Comparison of ENCODE assay signal across 9 mouse cellular contexts in the genomic region with DNA sequence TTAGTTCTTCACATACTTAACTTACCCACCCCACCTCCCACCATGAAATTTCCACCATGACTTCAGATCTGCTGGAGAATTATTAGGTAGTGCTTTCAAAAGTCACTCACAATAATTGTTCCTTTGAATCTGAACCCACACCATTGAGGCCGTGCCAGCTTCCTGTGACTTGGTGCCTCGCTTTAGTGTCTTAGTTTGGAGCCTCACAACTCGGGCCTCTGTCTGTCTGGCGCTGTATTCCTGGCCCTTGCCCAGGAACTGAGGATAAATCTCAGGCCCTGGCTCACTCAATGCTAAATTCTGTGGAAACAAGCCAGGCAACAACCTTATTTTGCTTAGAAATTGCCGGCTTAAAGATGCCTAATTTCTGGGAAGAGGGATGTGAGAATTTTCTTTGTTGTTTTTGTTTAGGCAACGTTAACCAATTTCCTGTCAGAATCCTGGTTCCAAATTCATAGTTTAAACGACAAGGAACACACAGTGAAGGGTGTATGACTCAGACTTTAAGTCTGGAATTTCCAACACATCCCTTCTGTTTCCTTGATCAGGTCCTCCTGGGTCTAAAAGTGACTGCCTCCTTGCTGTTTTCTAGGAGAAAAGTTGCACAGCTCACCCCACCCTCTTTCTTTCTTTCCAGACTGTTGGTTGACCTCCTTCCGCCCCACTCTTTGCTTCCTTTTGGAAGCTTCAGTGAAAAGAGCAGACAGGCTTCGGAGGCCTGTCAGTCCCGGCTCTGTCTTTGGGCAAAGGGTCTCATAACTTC. TPM values are rescaled to one million over a fixed set of nuclear protein-coding genes. Genes with fewer than 3 reads are reported as not detected.
DNase-seq lines count a peak whose midpoint lies in the region; ATAC-seq and TF ChIP-seq lines count a peak whose summit lies in the region.
"Had no signal": no experiment of that assay in that cellular context is flagged by ENCODE, and none has a peak within 500 bp of the region (broad histone marks: within the 10 kb centered on the region; RNA-seq: fewer than 3 reads in every experiment).

No protein-coding gene starts in this region.

- peak overlapping the region; percentile 93 for H3K27ac ChIP-seq in forebrain, embryonic 13.5 days
- H3K27ac ChIP-seq in hindbrain, postnatal 0 days, result peak overlapping the region; percentile 95
- H3K27ac ChIP-seq in lung, postnatal 0 days (ENCODE audit: low read length), result peak overlapping the region; percentile 89
- H3K27ac ChIP-seq in stomach, embryonic 16.5 days (ENCODE audit: low read length), result peak overlapping the region; percentile 97

- WGBS in forebrain, embryonic 13.5 days, result 11% methylated on average over 10 of the region's 10 CpGs
- WGBS in hindbrain, postnatal 0 days, result 6% methylated on average over 10 of the region's 10 CpGs
- 28% methylated on average over 10 of the region's 10 CpGs for WGBS in lung, postnatal 0 days
- 29% methylated on average over 10 of the region's 10 CpGs for WGBS in stomach, embryonic 16.5 days

- peak; percentile 66 for DNase-seq in Muller cell, postnatal 12 days (ENCODE audit: inconsistent ontology term)
- DNase-seq in hindbrain, postnatal 0 days (ENCODE audit: low spot score), result peak; percentile 76
- peak; percentile 67 for DNase-seq in lung, postnatal 0 days (ENCODE audit: low spot score)

- no peaks in the 10 kb centered on the region for H3K27me3 ChIP-seq in C2C12 (ENCODE audit: control insufficient read depth, insufficient read depth, insufficient read length)
- H3K27me3 ChIP-seq in forebrain, embryonic 13.5 days, result no peaks in the 10 kb centered on the region
- H3K27me3 ChIP-seq in hindbrain, postnatal 0 days (ENCODE audit: insufficient read depth, low read length), result no peaks in the 10 kb centered on the region
- H3K27me3 ChIP-seq in lung, postnatal 0 days (replicated peaks; ENCODE audit: insufficient read depth, low read length), result no peaks in the 10 kb centered on the region
- H3K27me3 ChIP-seq in stomach, embryonic 16.5 days (ENCODE audit: control insufficient read depth, insufficient read depth, low read length), result no peaks in the 10 kb centered on the region

- H3K4me3 ChIP-seq in C2C12 (ENCODE audit: insufficient read depth, poor library complexity, severe bottlenecking), result peak overlapping the region; percentile 44
- peak overlapping the region; percentile 85 for H3K4me3 ChIP-seq in forebrain, embryonic 13.5 days
- H3K4me3 ChIP-seq in hindbrain, postnatal 0 days (ENCODE audit: low read length), result peak overlapping the region; percentile 83
- H3K4me3 ChIP-seq in lung, postnatal 0 days (ENCODE audit: low read depth, low read length), result peak overlapping the region; percentile 61
- H3K4me3 ChIP-seq in stomach, embryonic 16.5 days (replicated peaks; ENCODE audit: low read length), result peak overlapping the region; percentile 71

- H3K79me3 ChIP-seq in C2C12 (ENCODE audit: low read depth), result peaks cover 25% of the 10 kb centered on the region

- no peak for TF ChIP-seq EP300 in lung, postnatal 0 days (IDR thresholded peaks at IDR 0.05)

- H3K79me2 ChIP-seq in C2C12 (ENCODE audit: control insufficient read depth, insufficient read depth), result peaks cover 47% of the 10 kb centered on the region

- H3K4me1 ChIP-seq in forebrain, embryonic 13.5 days, result peaks cover 71% of the 10 kb centered on the region
- peaks cover 38% of the 10 kb centered on the region for H3K4me1 ChIP-seq in hindbrain, postnatal 0 days (ENCODE audit: insufficient read depth, low read length)
- peaks cover 7% of the 10 kb centered on the region; the same call in 1 of the 2 replicates for H3K4me1 ChIP-seq in lung, postnatal 0 days (ENCODE audit: insufficient read depth, low read depth, low read length)
- H3K4me1 ChIP-seq in stomach, embryonic 16.5 days (ENCODE audit: control insufficient read depth, insufficient read depth, low read length), result peaks cover 22% of the 10 kb centered on the region

- H3ac ChIP-seq in C2C12 (ENCODE audit: control insufficient read depth, insufficient read length, low read depth), result peak overlapping the region; percentile 60

- H3K4me2 ChIP-seq in forebrain, embryonic 13.5 days, result peak overlapping the region; percentile 69
- H3K4me2 ChIP-seq in hindbrain, postnatal 0 days (ENCODE audit: low read depth, low read length), result peak overlapping the region; percentile 74
- H3K4me2 ChIP-seq in lung, postnatal 0 days (replicated peaks; ENCODE audit: low read depth, low read length), result peak overlapping the region; percentile 70
- H3K4me2 ChIP-seq in stomach, embryonic 16.5 days (ENCODE audit: low read depth, low read length), result peak overlapping the region; percentile 64

- peaks cover 10% of the 10 kb centered on the region for H3K36me3 ChIP-seq in C2C12 (ENCODE audit: control insufficient read depth, insufficient read depth)
- H3K36me3 ChIP-seq in forebrain, embryonic 13.5 days (ENCODE audit: poor library complexity, severe bottlenecking), result peaks cover 5% of the 10 kb centered on the region; the same call in 1 of the 2 replicates
- H3K36me3 ChIP-seq in hindbrain, postnatal 0 days (ENCODE audit: insufficient read depth, low read length), result no peaks in the 10 kb centered on the region
- H3K36me3 ChIP-seq in lung, postnatal 0 days (ENCODE audit: insufficient read depth, low read length), result no peaks in the 10 kb centered on the region
- H3K36me3 ChIP-seq in stomach, embryonic 16.5 days (ENCODE audit: control insufficient read depth, insufficient read depth, low read length), result no peaks in the 10 kb centered on the region

- TF ChIP-seq CTCF in C2C12 (IDR thresholded peaks at IDR 0.05; ENCODE audit: control insufficient read depth, insufficient read depth, insufficient read length), result no peak
- no peak for TF ChIP-seq CTCF in hindbrain, postnatal 0 days (IDR thresholded peaks at IDR 0.05; ENCODE audit: low read depth)
- no peak for TF ChIP-seq CTCF in lung, postnatal 0 days (IDR thresholded peaks at IDR 0.05)

- ATAC-seq in forebrain, embryonic 13.5 days, result no peak
- no peak for ATAC-seq in hindbrain, postnatal 0 days
- no peak for ATAC-seq in lung, postnatal 0 days
- no peak for ATAC-seq in stomach, embryonic 16.5 days (ENCODE audit: insufficient read depth, low FRiP score)
- no peak for ATAC-seq in inflammation-experienced regulatory T-cells, adult 6 months

- no peaks in the 10 kb centered on the region for H3K9me3 ChIP-seq in forebrain, embryonic 13.5 days (replicated peaks)
- H3K9me3 ChIP-seq in hindbrain, postnatal 0 days (ENCODE audit: low read length), result no peaks in the 10 kb centered on the region
- no peaks in the 10 kb centered on the region for H3K9me3 ChIP-seq in lung, postnatal 0 days (ENCODE audit: low read length)
- H3K9me3 ChIP-seq in stomach, embryonic 16.5 days (replicated peaks; ENCODE audit: control insufficient read depth, low read length), result no peaks in the 10 kb centered on the region

- peak overlapping the region; percentile 92 for H3K9ac ChIP-seq in forebrain, embryonic 13.5 days
- H3K9ac ChIP-seq in hindbrain, postnatal 0 days (replicated peaks; ENCODE audit: low read length), result peak overlapping the region; percentile 83
- H3K9ac ChIP-seq in lung, postnatal 0 days (replicated peaks; ENCODE audit: low read depth), result peak overlapping the region; percentile 35; the same call in 1 of the 2 replicates
- H3K9ac ChIP-seq in stomach, embryonic 16.5 days (ENCODE audit: low read length), result peak overlapping the region; percentile 88

RNA-seq across cellular contexts. Expression of a gene that starts 1.2 kb away (rescaled TPM):
- 24.2 TPM for polyA plus RNA-seq in C2C12 (2012; fragmentation: generic; extraction: Trizol)
- 6.9 and 7.2 TPM in 2 replicates for polyA plus RNA-seq in forebrain, embryonic 13.5 days (2015; fragmentation: Nextera tagmentation; extraction: Ambion mirVana)
- total RNA-seq in hindbrain, postnatal 0 days (2014; rRNA removed), result 45.0 and 48.4 TPM in 2 replicates
- polyA plus RNA-seq in hindbrain, postnatal 0 days (2015; fragmentation: Nextera tagmentation; extraction: Ambion mirVana), result 3.9 and 5.2 TPM in 2 replicates
- polyA plus RNA-seq in lung, postnatal 0 days (2015; fragmentation: Nextera tagmentation; extraction: Ambion mirVana), result 5.4 TPM in 2 replicates
- 7.2 and 7.5 TPM in 2 replicates for polyA plus RNA-seq in stomach, embryonic 16.5 days (2015; fragmentation: Nextera tagmentation; extraction: Ambion mirVana)
- under 1 TPM; 0.34 to 0.61 (median 0.43) TPM for polyA plus RNA-seq in inflammation-experienced regulatory T-cells, adult 6 months (2017; shearing (Covaris generic))

RNA-seq across cellular contexts. Expression of a gene that starts 5.7 kb away (rescaled TPM):
- 3.7 TPM for polyA plus RNA-seq in C2C12 (2012; fragmentation: generic; extraction: Trizol)
- 6.6 and 6.7 TPM in 2 replicates for polyA plus RNA-seq in forebrain, embryonic 13.5 days (2015; fragmentation: Nextera tagmentation; extraction: Ambion mirVana)
- 26.4 and 29.6 TPM in 2 replicates for total RNA-seq in hindbrain, postnatal 0 days (2014; rRNA removed)
- 14.2 and 15.3 TPM in 2 replicates for polyA plus RNA-seq in hindbrain, postnatal 0 days (2015; fragmentation: Nextera tagmentation; extraction: Ambion mirVana)
- 0.18 and 0.37 TPM in 2 replicates for polyA plus RNA-seq in lung, postnatal 0 days (2015; fragmentation: Nextera tagmentation; extraction: Ambion mirVana)
- 2.2 and 2.7 TPM in 2 replicates for polyA plus RNA-seq in stomach, embryonic 16.5 days (2015; fragmentation: Nextera tagmentation; extraction: Ambion mirVana)
- under 1 TPM in 1 of 3 experiments, not detected in 2; 0.17 TPM for polyA plus RNA-seq in inflammation-experienced regulatory T-cells, adult 6 months (2017; shearing (Covaris generic))
- total RNA-seq: common myeloid progenitor, adult 5-6 weeks; neutrophil, adult 5-6 weeks had no signal

RNA-seq across cellular contexts. Expression of a gene that starts 8.1 kb away (rescaled TPM):
- polyA plus RNA-seq in C2C12 (2012; fragmentation: generic; extraction: Trizol), result 6.2 TPM
- 37.5 and 40.2 TPM in 2 replicates for polyA plus RNA-seq in forebrain, embryonic 13.5 days (2015; fragmentation: Nextera tagmentation; extraction: Ambion mirVana)
- 10.7 and 11.2 TPM in 2 replicates for total RNA-seq in hindbrain, postnatal 0 days (2014; rRNA removed)
- 31.9 and 32.9 TPM in 2 replicates for polyA plus RNA-seq in hindbrain, postnatal 0 days (2015; fragmentation: Nextera tagmentation; extraction: Ambion mirVana)
- 36.7 and 43.2 TPM in 2 replicates for polyA plus RNA-seq in lung, postnatal 0 days (2015; fragmentation: Nextera tagmentation; extraction: Ambion mirVana)
- 26.4 and 29.8 TPM in 2 replicates for polyA plus RNA-seq in stomach, embryonic 16.5 days (2015; fragmentation: Nextera tagmentation; extraction: Ambion mirVana)
- 10 to 100 TPM; 26.9 to 48.9 (median 33.8) TPM for polyA plus RNA-seq in inflammation-experienced regulatory T-cells, adult 6 months (2017; shearing (Covaris generic))

RNA-seq across cellular contexts. Expression of a gene that starts 25.3 kb away (rescaled TPM):
- polyA plus RNA-seq in C2C12 (2012; fragmentation: generic; extraction: Trizol), result 0.20 TPM
- polyA plus RNA-seq in forebrain, embryonic 13.5 days (2015; fragmentation: Nextera tagmentation; extraction: Ambion mirVana), result 1.2 and 1.3 TPM in 2 replicates
- not detected in 2 replicates for total RNA-seq in hindbrain, postnatal 0 days (2014; rRNA removed)
- 0.48 and 0.96 TPM in 2 replicates for polyA plus RNA-seq in hindbrain, postnatal 0 days (2015; fragmentation: Nextera tagmentation; extraction: Ambion mirVana)
- 0.73 and 0.78 TPM in 2 replicates for polyA plus RNA-seq in lung, postnatal 0 days (2015; fragmentation: Nextera tagmentation; extraction: Ambion mirVana)
- 0.89 and 1.1 TPM in 2 replicates for polyA plus RNA-seq in stomach, embryonic 16.5 days (2015; fragmentation: Nextera tagmentation; extraction: Ambion mirVana)
- polyA plus RNA-seq in inflammation-experienced regulatory T-cells, adult 6 months (2017; shearing (Covaris generic)), result 1 to 10 TPM in 1 of 3 experiments, not detected in 2; 2.1 TPM
- total RNA-seq: common myeloid progenitor, adult 5-6 weeks; neutrophil, adult 5-6 weeks had no signal

RNA-seq across cellular contexts. Expression of a gene that starts 27.6 kb away (rescaled TPM):
- polyA plus RNA-seq in C2C12 (2012; fragmentation: generic; extraction: Trizol), result 80.3 TPM
- polyA plus RNA-seq in forebrain, embryonic 13.5 days (2015; fragmentation: Nextera tagmentation; extraction: Ambion mirVana), result 161 and 168 TPM in 2 replicates
- 14.9 and 17.0 TPM in 2 replicates for total RNA-seq in hindbrain, postnatal 0 days (2014; rRNA removed)
- polyA plus RNA-seq in hindbrain, postnatal 0 days (2015; fragmentation: Nextera tagmentation; extraction: Ambion mirVana), result 114 TPM in 2 replicates
- polyA plus RNA-seq in lung, postnatal 0 days (2015; fragmentation: Nextera tagmentation; extraction: Ambion mirVana), result 90.3 and 91.4 TPM in 2 replicates
- 102 and 104 TPM in 2 replicates for polyA plus RNA-seq in stomach, embryonic 16.5 days (2015; fragmentation: Nextera tagmentation; extraction: Ambion mirVana)
- polyA plus RNA-seq in inflammation-experienced regulatory T-cells, adult 6 months (2017; shearing (Covaris generic)), result 100 to 1,000 TPM; 102 to 149 (median 134) TPM

Comparison
In these comparisons a context has a peak if more than half of its experiments do, and no peak if none do; other contexts are left out.
1. H3K9ac ChIP-seq: peak in every context shown above with its lines; median percentile 92 in forebrain, embryonic 13.5 days; 88 in stomach, embryonic 16.5 days; 83 in hindbrain, postnatal 0 days; 35 in lung, postnatal 0 days.